Mouse (Mus musculus) testis, adult 2 months (tissue): ENCODE data around the gene Vwa3a. TPM values are rescaled to one million over a fixed set of nuclear protein-coding genes. Genes with fewer than 3 reads are reported as not detected.

Experiments used
- H3K27ac ChIP-seq: fragments of 200-500 bp; 2 replicates; pipeline ENCODE4 v1.5.1; 2012; ENCODE audit warnings: low read depth, low read length; ENCODE audit not compliant: control insufficient read depth, insufficient read depth
- H3K27me3 ChIP-seq: fragments of 200-500 bp; 2 replicates; pipeline ENCODE4 v1.6.1; 2012; ENCODE audit warnings: mild to moderate bottlenecking, low read length, moderate library complexity; ENCODE audit not compliant: control insufficient read depth, insufficient read depth
- H3K36me3 ChIP-seq: fragments of 200-500 bp; 2 replicates; pipeline ENCODE4 v1.6.1; 2012; ENCODE audit warnings: mild to moderate bottlenecking, low read length; ENCODE audit not compliant: control insufficient read depth, insufficient read depth
- H3K4me1 ChIP-seq: fragments of 200-500 bp; 2 replicates; pipeline ENCODE4 v1.6.1; 2012; ENCODE audit warnings: low read length; ENCODE audit not compliant: control insufficient read depth, insufficient read depth
- H3K4me3 ChIP-seq: fragments of 200-500 bp; 2 replicates; pipeline ENCODE4 v1.5.1; 2012; ENCODE audit warnings: low read depth, mild to moderate bottlenecking, low read length, moderate library complexity, mixed read lengths; ENCODE audit not compliant: control insufficient read depth
- CTCF ChIP-seq: fragments of 200-500 bp; IDR thresholded peaks from 2 replicates; pipeline ENCODE4 v1.5.1; 2012; ENCODE audit warnings: low read depth, mild to moderate bottlenecking, inconsistent platforms, low read length, moderate library complexity; ENCODE audit not compliant: control insufficient read depth, insufficient read depth, insufficient replicate concordance
- POLR2A ChIP-seq: fragments of 200-500 bp; IDR thresholded peaks from 2 replicates; pipeline ENCODE4 v1.6.1; 2012; ENCODE audit warnings: low read depth, mild to moderate bottlenecking, inconsistent platforms, low read length, moderate library complexity; ENCODE audit not compliant: control insufficient read depth
- polyA plus RNA-seq: library from polyadenylated mRNA; depleted of rRNA; stranded (reverse); fragments of >200 nt; gene quantifications from 2 replicates; pipeline ENCODE4 v1.2.3, GENCODE M21; 2012

Gene Vwa3a
- polyA plus RNA-seq, 1 experiment = 85.4 TPM

- Histone ChIP-seq H3K4me3 (no peak overlapping the region), H3K4me1 (no peaks in the 10 kb centered on the region), H3K27ac (no peak overlapping the region), H3K36me3 (no peaks in the 10 kb centered on the region), H3K27me3 (no peaks in the 10 kb centered on the region)
- TF ChIP-seq POLR2A = no peak
- no peak for TF ChIP-seq CTCF
Measured at GRCm38 (mm10) chr7:120795544-120795943, 56.4 kb downstream of the Vwa3a start.

DNA sequence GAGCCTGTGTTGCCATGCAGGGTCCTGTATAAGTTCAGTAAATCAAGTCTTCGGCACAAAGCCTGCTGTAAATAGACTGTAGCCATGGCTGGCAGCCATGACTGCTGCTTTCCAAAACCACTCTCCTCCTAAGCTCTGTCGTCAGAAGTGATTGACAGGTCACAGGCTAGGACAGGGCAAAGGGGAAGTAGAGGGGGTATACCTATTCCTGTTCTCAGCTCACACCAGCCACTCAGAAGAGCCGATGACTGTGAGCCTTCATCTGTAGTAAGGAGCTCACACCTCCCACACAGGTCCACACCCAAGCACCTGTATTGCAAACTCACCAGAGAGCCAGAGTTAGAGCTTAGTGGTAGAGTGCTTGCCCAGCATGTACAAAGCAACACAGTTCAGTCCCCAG, 57.3 kb downstream of the Vwa3a start:
- Histone ChIP-seq H3K36me3 (no peaks in the 10 kb centered on the region), H3K27me3 (no peaks in the 10 kb centered on the region), H3K4me1 (no peaks in the 10 kb centered on the region), H3K4me3 (no peak overlapping the region), H3K27ac (no peak overlapping the region)
- TF ChIP-seq CTCF = no peak
- no peak for TF ChIP-seq POLR2A

DNA sequence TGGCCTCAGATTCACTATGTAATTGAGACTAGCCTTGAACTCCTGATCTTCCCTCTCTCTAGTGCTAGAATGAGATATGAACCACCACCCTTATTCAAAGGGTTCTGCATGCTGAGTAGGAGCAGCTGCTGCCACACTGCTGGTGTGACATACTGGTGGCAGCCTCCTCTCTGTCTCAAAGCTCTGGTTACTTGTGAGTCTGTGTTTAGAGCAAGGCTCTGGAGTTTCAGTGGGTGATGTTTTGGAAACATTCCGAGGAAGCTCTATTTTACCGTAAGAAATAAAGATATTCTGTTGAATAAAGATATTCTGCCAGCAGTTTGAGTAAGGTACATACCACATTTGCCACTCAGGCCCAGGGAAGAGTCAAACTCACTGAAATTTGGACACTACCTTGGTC, 64.2 kb downstream of the Vwa3a start:
- Histone ChIP-seq H3K36me3 (no peaks in the 10 kb centered on the region), H3K27me3 (no peaks in the 10 kb centered on the region), H3K4me1 (no peaks in the 10 kb centered on the region), H3K27ac (no peak overlapping the region), H3K4me3 (no peak overlapping the region)
- TF ChIP-seq CTCF (no peak), POLR2A (no peak)

- H3K27ac ChIP-seq = no peak overlapping the region
- H3K36me3 ChIP-seq = no peaks in the 10 kb centered on the region
- H3K4me3 ChIP-seq = no peak overlapping the region; the same call in 1 of the 2 replicates
- peaks cover 3% of the 10 kb centered on the region for H3K4me1 ChIP-seq
- TF ChIP-seq CTCF (no peak), POLR2A (no peak)
- H3K27me3 ChIP-seq = no peaks in the 10 kb centered on the region
Measured at GRCm38 (mm10) chr7:120809705-120810104, 70.6 kb downstream of the Vwa3a start.

DNA sequence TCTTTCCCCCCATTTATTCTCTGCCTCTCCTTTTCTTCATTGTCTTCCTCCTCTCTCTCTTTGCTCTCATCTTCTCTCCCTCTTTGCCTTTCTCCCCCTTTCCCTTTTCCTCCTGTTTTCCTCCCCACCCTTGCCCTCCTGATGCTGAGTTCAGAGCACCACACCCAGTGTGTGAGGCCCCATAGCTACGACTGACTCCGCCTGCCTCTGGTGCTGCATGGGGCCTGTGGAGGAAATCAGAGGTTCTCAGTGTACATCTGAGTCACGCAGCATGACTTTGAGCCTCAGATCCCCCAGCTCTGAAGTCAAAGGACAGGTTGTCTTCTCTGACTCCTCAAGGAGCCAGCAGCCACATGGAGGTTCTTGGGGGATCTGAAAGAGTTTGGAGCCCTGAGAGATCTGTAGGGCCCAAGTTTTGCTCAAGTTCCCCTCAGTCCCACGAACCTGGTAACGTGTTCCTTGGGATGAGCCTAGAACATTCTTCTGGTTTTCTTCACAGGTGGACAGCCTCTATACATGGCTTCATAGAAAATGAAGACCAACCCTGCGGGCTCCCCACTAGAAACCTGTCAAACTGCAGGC, 72.8 kb downstream of the Vwa3a start, which contains the start of gene Gm5737:
Gene Gm5737, plus strand, starts transcription at position 532 of the 582 bp plus-strand sequence.
- Histone ChIP-seq H3K4me1 (peaks cover 3% of the 10 kb centered on the region), H3K36me3 (no peaks in the 10 kb centered on the region), H3K27ac (no peak within 1 kb of the TSS), H3K27me3 (no peaks in the 10 kb centered on the region), H3K4me3 (no peak within 1 kb of the TSS)
- TF ChIP-seq CTCF (no peak), POLR2A (no peak)

DNA sequence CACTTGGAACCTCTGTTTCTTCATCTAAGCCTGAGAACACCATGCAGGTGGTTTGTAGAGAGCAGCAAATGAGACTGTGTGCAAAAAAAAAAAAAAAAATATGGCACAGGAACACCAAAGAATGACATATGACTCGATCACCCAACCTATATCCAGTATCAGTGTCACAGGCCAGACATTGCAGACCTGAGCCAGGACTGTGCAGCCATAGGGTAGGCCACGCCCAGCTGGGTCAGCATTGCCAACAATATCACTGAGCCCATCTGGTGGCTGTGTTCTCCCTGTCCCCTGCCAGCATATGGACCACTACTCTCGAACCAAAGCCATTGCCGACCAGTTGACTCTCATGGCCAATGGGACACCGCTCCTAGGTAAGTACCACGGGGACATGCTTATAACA, 78.4 kb downstream of the Vwa3a start:
- TF ChIP-seq CTCF (no peak), POLR2A (no peak)
- H3K36me3 ChIP-seq = no peaks in the 10 kb centered on the region
- H3K4me3 ChIP-seq = no peak overlapping the region
- no peaks in the 10 kb centered on the region for H3K27me3 ChIP-seq
- no peaks in the 10 kb centered on the region for H3K4me1 ChIP-seq
- no peak overlapping the region for H3K27ac ChIP-seq

DNA sequence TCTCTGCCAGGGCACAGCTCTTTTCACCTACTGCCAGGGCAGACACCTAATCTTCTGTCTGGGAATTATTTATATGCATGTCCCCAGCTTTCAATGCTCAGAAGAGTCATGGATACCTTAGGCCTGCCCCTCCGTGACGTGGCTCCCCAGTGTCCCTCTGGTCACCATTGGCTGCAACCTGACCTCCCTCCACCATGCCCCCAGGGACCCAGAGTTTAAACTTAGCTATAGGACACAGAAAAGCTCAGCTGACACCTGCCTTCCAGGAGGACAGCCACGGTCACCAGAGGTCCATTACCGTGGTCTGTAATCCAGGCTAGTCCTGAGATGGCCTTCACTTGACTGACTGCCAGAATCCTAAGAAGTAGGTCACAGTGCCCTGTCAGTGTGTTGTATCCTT, 80.3 kb downstream of the Vwa3a start:
- Histone ChIP-seq H3K27ac (no peak overlapping the region), H3K4me1 (0 out of 2 replicates have a peak, but pooled peaks cover 2% of the 10 kb centered on the region), H3K4me3 (no peak overlapping the region)

More for the DNA sequence above, 80.3 kb downstream of the Vwa3a start:
- no peak for TF ChIP-seq CTCF
- no peak for TF ChIP-seq POLR2A
- Histone ChIP-seq H3K36me3 (no peaks in the 10 kb centered on the region), H3K27me3 (no peaks in the 10 kb centered on the region)
